Mouse (Mus musculus) stomach, postnatal 0 days (tissue): Measurements from ENCODE around the gene Sdr39u1.

Experiments used
- CTCF ChIP-seq: IDR thresholded peaks from 2 replicates; pipeline ENCODE4 v1.5.1; 2016; ENCODE audit warnings: antibody characterized with exemption, low read depth, mild to moderate bottlenecking, moderate library complexity
- EP300 ChIP-seq: optimal IDR thresholded peaks from 2 replicates; pipeline ENCODE3; 2016; ENCODE audit warnings: antibody characterized with exemption

GRCm38 (mm10) chr14:55940070-55940800 is 40.1 kb upstream of the Sdr39u1 start:
- TF ChIP-seq CTCF (peak; percentile 47), EP300 (no peak)
